Mouse (Mus musculus): ENCODE data around the gene Dhcr24. TPM values are rescaled to one million over a fixed set of nuclear protein-coding genes. Genes with fewer than 3 reads are reported as not detected.

Gene Dhcr24
- total RNA-seq, 2 experiments from 2014 or later: 54.2 to 88.2 TPM

Other genes starting within 250 kb of the Dhcr24 start
- 10 to 100 TPM; 31.0 to 43.6 TPM for gene Usp24, start 244.8 kb upstream of the Dhcr24 start, total RNA-seq (2021)
- 1 to 10 TPM in 1 of 2 experiments, under 1 TPM in 1; 0.94 to 1.1 TPM for gene Pcsk9, start 96.7 kb upstream of the Dhcr24 start, total RNA-seq (2021)
- gene Bsnd, start 68.8 kb upstream of the Dhcr24 start, total RNA-seq (2021): not detected
- gene Lexm, start 56.2 kb downstream of the Dhcr24 start, total RNA-seq (2021): not detected
- under 1 TPM; 0.09 to 0.18 TPM for gene Ttc22, start 61.4 kb downstream of the Dhcr24 start, total RNA-seq (2021)
- gene Pars2, start 90.0 kb downstream of the Dhcr24 start, total RNA-seq (2021): 1 to 10 TPM; 6.0 to 8.7 TPM
- gene Ttc4, start 117.9 kb downstream of the Dhcr24 start, total RNA-seq (2021): 10 to 100 TPM; 23.1 to 27.2 TPM
- 1 to 10 TPM in 1 of 2 experiments, under 1 TPM in 1; 0.48 to 1.1 TPM for gene Mroh7, start 169.9 kb downstream of the Dhcr24 start, total RNA-seq (2021)
- gene Fam151a, start 172.9 kb downstream of the Dhcr24 start, total RNA-seq (2021): under 1 TPM; 0.27 to 0.30 TPM
- 10 to 100 TPM; 35.1 to 37.9 TPM for gene Acot11, start 244.0 kb downstream of the Dhcr24 start, total RNA-seq (2021)